Comparison of ENCODE assay signal across 19 mouse cellular contexts in genomic region chr7:66271226-66271625, GRCm38 (mm10).
DNase-seq lines count a peak whose midpoint lies in the region; ATAC-seq and TF ChIP-seq lines count a peak whose summit lies in the region.
"Had no signal": no experiment of that assay in that cellular context is flagged by ENCODE, and none has a peak within 500 bp of the region (broad histone marks: within the 10 kb centered on the region; RNA-seq: fewer than 3 reads in every experiment).

No protein-coding gene starts in this region.

- no peak for ATAC-seq in heart, postnatal 0 days (ENCODE audit: insufficient read depth, low read depth)
- ATAC-seq in liver, embryonic 14.5 days (ENCODE audit: insufficient read depth) = no peak
- no peak for ATAC-seq in liver, embryonic 12.5 days
- ATAC-seq in stomach, postnatal 0 days (ENCODE audit: low FRiP score, low TSS enrichment) = no peak
- ATAC-seq: activated CD4-positive, CD25-positive, alpha-beta regulatory T cell, adult 4 months; midbrain, embryonic 15.5 days; Patski had no signal

- H3K27me3 ChIP-seq in heart, postnatal 0 days (ENCODE audit: control insufficient read depth, insufficient read depth, low read length) = no peaks in the 10 kb centered on the region
- H3K27me3 ChIP-seq in liver, embryonic 14.5 days (ENCODE audit: control insufficient read depth, insufficient read depth, low read length) = no peaks in the 10 kb centered on the region
- H3K27me3 ChIP-seq in liver, embryonic 12.5 days (replicated peaks) = no peaks in the 10 kb centered on the region
- no peaks in the 10 kb centered on the region for H3K27me3 ChIP-seq in stomach, postnatal 0 days (ENCODE audit: control insufficient read depth, insufficient read depth, low read length)
- H3K27me3 ChIP-seq: hindbrain, embryonic 15.5 days; lung, embryonic 15.5 days; midbrain, embryonic 15.5 days; Patski had no signal

- WGBS in heart, postnatal 0 days = 71% methylated on average over 6 of the region's 6 CpGs
- 69% methylated on average over 6 of the region's 6 CpGs for WGBS in liver, embryonic 14.5 days (ENCODE audit: insufficient replicate concordance)
- 71% methylated on average over 6 of the region's 6 CpGs for WGBS in liver, embryonic 12.5 days (ENCODE audit: insufficient replicate concordance)
- 60% methylated on average over 6 of the region's 6 CpGs for WGBS in stomach, postnatal 0 days

- H3K36me3 ChIP-seq in heart, postnatal 0 days (replicated peaks; ENCODE audit: control insufficient read depth, insufficient read depth, low read length) = peaks cover 16% of the 10 kb centered on the region
- H3K36me3 ChIP-seq in liver, embryonic 14.5 days (replicated peaks; ENCODE audit: control insufficient read depth, insufficient read depth, low read depth) = no peaks in the 10 kb centered on the region
- peaks cover 32% of the 10 kb centered on the region for H3K36me3 ChIP-seq in liver, embryonic 12.5 days
- H3K36me3 ChIP-seq in stomach, postnatal 0 days (ENCODE audit: control insufficient read depth, insufficient read depth, low read length) = peaks cover 14% of the 10 kb centered on the region
- H3K36me3 ChIP-seq: hindbrain, embryonic 15.5 days; midbrain, embryonic 15.5 days had no signal

- H3K9ac ChIP-seq in heart, postnatal 0 days (replicated peaks; ENCODE audit: low read depth, low read length) = no peak overlapping the region
- H3K9ac ChIP-seq in liver, embryonic 14.5 days (replicated peaks) = no peak overlapping the region
- H3K9ac ChIP-seq in liver, embryonic 12.5 days = no peak overlapping the region
- no peak overlapping the region for H3K9ac ChIP-seq in stomach, postnatal 0 days (ENCODE audit: low read length)
- H3K9ac ChIP-seq: hindbrain, embryonic 15.5 days; lung, embryonic 15.5 days; midbrain, embryonic 15.5 days had no signal

- DNase-seq in heart, postnatal 0 days (ENCODE audit: low spot score) = no peak
- no peak for DNase-seq in heart, postnatal 4 days
- DNase-seq in liver, embryonic 14.5 days (ENCODE audit: low read depth in 3 of 3, low spot score in 3 of 3) = no peak
- peak; percentile 40 for DNase-seq in thymus, postnatal 4 days
- no peak for DNase-seq in thymus, postnatal 10 days (ENCODE audit: low spot score in 2 of 2)
- DNase-seq in stomach, postnatal 0 days (ENCODE audit: low spot score) = no peak
- no peak for DNase-seq in heart, postnatal 14 days
- DNase-seq: adrenal gland, postnatal 25 days; cerebellum, adult 9-11 months; gastrocnemius, postnatal 14 days; kidney, adult 9 months; right cerebral cortex, postnatal 14 days; thymus, adult 18-20 months had no signal

- intact Hi-C loops in heart, postnatal 14 days (cut with DNase I) = no loop called here

- 0 out of 2 replicates have a peak, but pooled peaks have one; percentile 20 for TF ChIP-seq CTCF in heart, postnatal 0 days (IDR thresholded peaks at IDR 0.05; ENCODE audit: low read depth)
- peak; percentile 73 for TF ChIP-seq CTCF in liver, embryonic 14.5 days (IDR thresholded peaks at IDR 0.05; ENCODE audit: low read depth)
- TF ChIP-seq CTCF in stomach, postnatal 0 days (IDR thresholded peaks at IDR 0.05; ENCODE audit: low read depth) = peak; percentile 57

- H3K27ac ChIP-seq in heart, postnatal 0 days (ENCODE audit: low read depth) = no peak overlapping the region
- H3K27ac ChIP-seq in liver, embryonic 14.5 days = no peak overlapping the region
- H3K27ac ChIP-seq in liver, embryonic 12.5 days = no peak overlapping the region
- no peak overlapping the region for H3K27ac ChIP-seq in stomach, postnatal 0 days (replicated peaks)
- H3K27ac ChIP-seq: hindbrain, embryonic 15.5 days; lung, embryonic 15.5 days; midbrain, embryonic 15.5 days had no signal

- no peak overlapping the region for H3K4me3 ChIP-seq in heart, postnatal 0 days (ENCODE audit: low read depth, low read length)
- no peak overlapping the region for H3K4me3 ChIP-seq in liver, embryonic 14.5 days (ENCODE audit: insufficient read depth in 1 of 2, low read depth in 2 of 2, low read length in 2 of 2)
- H3K4me3 ChIP-seq in liver, embryonic 12.5 days = no peak overlapping the region
- no peak overlapping the region for H3K4me3 ChIP-seq in stomach, postnatal 0 days (ENCODE audit: low read depth, low read length)
- H3K4me3 ChIP-seq: hindbrain, embryonic 15.5 days; lung, embryonic 15.5 days; midbrain, embryonic 15.5 days had no signal

- no peaks in the 10 kb centered on the region for H3K9me3 ChIP-seq in heart, postnatal 0 days (replicated peaks; ENCODE audit: control insufficient read depth, low read length)
- H3K9me3 ChIP-seq in liver, embryonic 14.5 days (ENCODE audit: control insufficient read depth, low read length) = no peaks in the 10 kb centered on the region
- no peaks in the 10 kb centered on the region for H3K9me3 ChIP-seq in liver, embryonic 12.5 days (replicated peaks)
- no peaks in the 10 kb centered on the region for H3K9me3 ChIP-seq in stomach, postnatal 0 days (ENCODE audit: control insufficient read depth, low read length)
- H3K9me3 ChIP-seq: hindbrain, embryonic 15.5 days; lung, embryonic 15.5 days; midbrain, embryonic 15.5 days had no signal

- no peak for TF ChIP-seq EP300 in heart, postnatal 0 days (IDR thresholded peaks at IDR 0.05; ENCODE audit: low read depth)
- TF ChIP-seq EP300 in liver, embryonic 14.5 days (IDR thresholded peaks at IDR 0.05; ENCODE audit: low read depth) = no peak
- no peak for TF ChIP-seq EP300 in stomach, postnatal 0 days (optimal IDR thresholded peaks at IDR 0.05)

- no peaks in the 10 kb centered on the region for H3K4me1 ChIP-seq in heart, postnatal 0 days (ENCODE audit: control insufficient read depth, insufficient read depth)
- peaks cover 18 to 21% of the 10 kb centered on the region in 2 experiments for H3K4me1 ChIP-seq in liver, embryonic 14.5 days (replicated peaks; ENCODE audit: control insufficient read depth in 2 of 2, insufficient read depth in 2 of 2, low read length in 1 of 2)
- H3K4me1 ChIP-seq in liver, embryonic 12.5 days = peaks cover 24% of the 10 kb centered on the region
- no peaks in the 10 kb centered on the region for H3K4me1 ChIP-seq in stomach, postnatal 0 days (replicated peaks; ENCODE audit: control insufficient read depth, insufficient read depth)
- H3K4me1 ChIP-seq: hindbrain, embryonic 15.5 days; lung, embryonic 15.5 days; midbrain, embryonic 15.5 days had no signal

- no peak overlapping the region for H3K4me2 ChIP-seq in heart, postnatal 0 days (ENCODE audit: low read depth, low read length)
- no peak overlapping the region for H3K4me2 ChIP-seq in liver, embryonic 14.5 days (ENCODE audit: low read depth)
- no peak overlapping the region for H3K4me2 ChIP-seq in liver, embryonic 12.5 days
- no peak overlapping the region for H3K4me2 ChIP-seq in stomach, postnatal 0 days (replicated peaks; ENCODE audit: low read depth)
- H3K4me2 ChIP-seq: hindbrain, embryonic 15.5 days; lung, embryonic 15.5 days; midbrain, embryonic 15.5 days had no signal

Comparison
In these comparisons a context has a peak if more than half of its experiments do, and no peak if none do; other contexts are left out.
1. CTCF ChIP-seq: peak in every context shown above with its lines; median percentile 73 in liver, embryonic 14.5 days; 57 in stomach, postnatal 0 days; 20 in heart, postnatal 0 days.